Mouse (Mus musculus) neural tube, embryonic 10.5 days (tissue): ENCODE results near the gene Hoxa5.
A peak's percentile ranks its signal among the peaks of the same experiment; 100 is the strongest.

ENCODE experiments used
- DNase-seq: peaks from one replicate; pipeline ENCODE4 v3.0.0-alpha.2; 2017; ENCODE audit warnings: low spot score; ENCODE audit errors: extremely low spot score

The Hoxa5 gene

GRCm38 (mm10) chr6:52204050-52204752 lies at the start of gene Hoxa5:
Gene Hoxa5 (minus strand): TSS chr6:52204587.
- peak; percentile 98 for DNase-seq

DNA sequence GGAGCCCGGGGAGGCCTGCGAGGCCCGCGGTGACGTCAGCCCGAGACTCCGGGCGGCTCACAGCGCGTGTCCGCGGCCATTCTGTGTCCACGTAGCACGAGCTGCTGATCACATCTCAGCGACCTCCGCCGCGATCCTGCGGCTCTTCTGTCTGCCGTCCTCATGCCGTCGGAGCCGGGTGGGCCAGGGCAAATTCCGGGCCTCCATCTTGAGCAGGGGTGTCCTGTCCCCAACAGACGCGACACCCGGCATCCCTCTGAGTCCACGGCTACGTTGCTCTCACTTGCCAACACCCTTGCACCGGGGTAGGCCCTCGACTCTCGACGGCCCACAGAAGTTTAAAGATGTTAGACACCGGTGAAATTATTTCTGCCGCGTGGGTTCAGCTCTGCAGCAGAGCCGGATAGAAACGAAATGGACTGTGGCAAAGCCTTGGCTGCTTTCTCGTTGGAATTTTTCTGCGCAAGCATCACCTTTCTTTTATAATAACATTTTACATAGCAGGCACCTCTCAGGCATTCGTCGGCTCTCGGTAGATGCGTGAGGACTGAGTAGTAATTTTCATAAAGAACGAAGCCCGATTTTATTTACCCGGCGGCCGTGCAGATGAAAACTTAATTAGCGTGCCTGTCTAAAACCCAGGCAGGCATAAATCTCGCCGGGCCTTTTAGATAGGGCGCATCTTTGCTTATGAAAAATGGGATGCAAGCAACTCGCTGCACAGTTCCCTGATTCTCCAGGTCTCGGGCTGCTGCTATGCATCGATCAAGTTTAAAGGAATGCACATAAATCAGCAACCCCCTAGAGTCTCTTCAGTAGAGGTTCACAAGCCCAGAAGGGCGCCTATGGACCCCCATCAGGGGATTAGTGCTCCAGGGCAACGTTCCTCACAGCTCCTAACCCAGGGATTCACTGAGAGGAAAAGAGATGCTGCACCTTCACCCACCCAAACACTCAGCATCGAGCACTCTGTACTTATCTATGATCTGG lies 49.4 kb upstream of the Hoxa5 start:
- no peak for DNase-seq

GRCm38 (mm10) chr6:52252775-52253376 lies 48.5 kb upstream of the Hoxa5 start:
- no peak for DNase-seq

DNA sequence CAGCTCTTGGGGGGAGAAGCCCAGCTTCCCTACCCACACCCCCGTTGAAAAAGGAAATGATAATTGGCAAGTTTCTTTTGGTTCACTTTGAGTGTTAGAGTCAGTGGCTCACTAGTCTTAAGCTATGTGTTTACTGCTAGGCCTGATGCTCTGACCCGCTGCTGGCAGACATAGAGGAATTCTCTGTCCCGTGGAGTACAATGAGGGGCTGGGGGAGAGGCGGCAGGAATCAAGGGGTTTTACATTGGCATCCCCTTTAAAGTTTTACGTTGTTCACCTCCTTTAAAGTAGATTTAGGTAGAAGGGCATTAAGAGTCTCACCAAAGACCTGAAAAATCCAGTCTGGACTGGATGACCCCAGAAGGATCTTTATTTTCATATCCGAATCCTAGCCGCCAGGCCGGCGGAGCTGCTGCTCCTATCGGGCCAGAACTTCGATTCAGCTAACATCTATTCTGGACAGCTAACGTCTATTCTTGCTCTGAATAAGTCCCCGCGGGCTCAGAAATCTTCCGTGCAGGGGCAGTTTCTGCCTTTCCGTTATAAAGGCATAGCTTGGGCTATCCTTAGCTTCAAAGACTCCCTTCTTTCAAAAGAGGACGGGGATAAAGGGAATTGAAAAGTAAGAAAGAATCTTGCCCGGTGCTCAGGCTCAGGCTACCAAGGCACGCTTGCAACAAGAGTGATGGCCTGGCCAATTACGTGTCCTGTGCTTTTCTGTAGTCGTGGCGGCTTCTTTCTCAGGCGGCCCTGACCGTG lies 47.8 kb upstream of the Hoxa5 start:
- no peak for DNase-seq

DNA sequence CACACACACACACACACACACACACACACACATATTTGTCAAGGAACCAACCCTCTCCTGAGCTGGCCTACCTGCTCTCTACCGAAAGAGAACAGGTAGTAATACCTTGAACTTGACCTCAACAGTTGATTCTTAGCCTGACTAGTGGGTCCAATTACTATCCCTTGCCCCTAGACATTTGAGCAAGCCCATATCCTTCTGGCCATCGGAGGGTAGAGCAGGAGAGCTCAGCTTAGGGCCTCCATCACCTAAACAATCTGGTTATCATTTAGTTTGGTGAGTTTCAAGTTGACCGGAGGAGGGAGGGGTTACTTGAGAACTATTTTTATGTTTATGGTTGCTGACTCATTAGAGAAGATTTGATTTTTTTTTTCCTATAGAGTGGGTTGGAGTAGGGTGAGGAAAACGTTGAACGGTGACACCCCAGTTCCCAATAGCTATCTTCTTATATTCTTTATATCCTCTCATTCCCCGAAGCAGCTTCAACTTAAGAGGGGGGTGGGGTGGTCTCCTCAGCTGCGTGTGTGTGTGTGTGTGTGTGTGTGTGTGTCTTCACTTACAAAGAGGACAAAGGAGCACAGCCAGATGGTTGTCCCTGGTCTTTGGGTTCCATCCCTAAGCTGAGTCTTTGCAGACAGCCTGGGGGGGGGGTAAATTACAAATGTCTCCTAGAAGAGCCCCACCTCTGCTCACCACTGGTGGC lies 46.9 kb upstream of the Hoxa5 start:
- DNase-seq = no peak

DNA sequence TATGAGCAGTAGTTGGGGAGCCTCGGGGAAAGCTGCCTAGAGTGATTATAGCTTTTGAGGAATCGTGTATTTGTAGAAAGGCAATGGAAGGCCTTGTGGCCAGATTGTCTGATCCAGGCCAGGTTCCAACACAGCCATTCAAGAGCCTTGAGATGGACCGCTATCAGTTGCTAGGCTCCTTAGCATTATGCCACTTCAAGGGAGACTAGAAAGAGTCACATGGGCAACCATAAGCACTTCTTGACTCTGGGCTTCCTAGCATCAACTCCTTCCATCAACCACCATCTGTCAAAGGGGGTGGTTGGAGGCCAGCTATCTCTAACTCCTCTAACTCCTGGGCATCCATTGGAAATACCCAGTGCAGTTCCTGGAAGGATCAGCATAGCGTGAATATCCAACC lies 45.4 kb upstream of the Hoxa5 start:
- peak; percentile 56 for DNase-seq

DNA sequence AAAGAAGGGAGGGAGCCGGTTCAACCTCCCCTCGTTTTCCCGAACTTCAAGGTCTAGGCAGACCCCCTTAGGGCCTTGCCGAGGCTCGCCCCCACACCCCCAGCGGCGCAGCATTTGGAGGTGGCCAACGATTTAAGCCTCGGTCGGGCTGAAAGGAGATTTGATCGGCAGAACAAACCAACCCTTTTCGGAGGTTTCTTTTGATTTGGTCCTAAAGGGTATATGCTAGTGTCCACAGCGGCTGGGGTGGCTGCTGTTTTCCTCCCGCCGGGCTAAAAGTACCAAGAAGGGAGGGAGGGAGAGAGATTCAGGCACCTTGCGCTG lies 45.0 kb upstream of the Hoxa5 start:
- DNase-seq = peak; percentile 55

DNA sequence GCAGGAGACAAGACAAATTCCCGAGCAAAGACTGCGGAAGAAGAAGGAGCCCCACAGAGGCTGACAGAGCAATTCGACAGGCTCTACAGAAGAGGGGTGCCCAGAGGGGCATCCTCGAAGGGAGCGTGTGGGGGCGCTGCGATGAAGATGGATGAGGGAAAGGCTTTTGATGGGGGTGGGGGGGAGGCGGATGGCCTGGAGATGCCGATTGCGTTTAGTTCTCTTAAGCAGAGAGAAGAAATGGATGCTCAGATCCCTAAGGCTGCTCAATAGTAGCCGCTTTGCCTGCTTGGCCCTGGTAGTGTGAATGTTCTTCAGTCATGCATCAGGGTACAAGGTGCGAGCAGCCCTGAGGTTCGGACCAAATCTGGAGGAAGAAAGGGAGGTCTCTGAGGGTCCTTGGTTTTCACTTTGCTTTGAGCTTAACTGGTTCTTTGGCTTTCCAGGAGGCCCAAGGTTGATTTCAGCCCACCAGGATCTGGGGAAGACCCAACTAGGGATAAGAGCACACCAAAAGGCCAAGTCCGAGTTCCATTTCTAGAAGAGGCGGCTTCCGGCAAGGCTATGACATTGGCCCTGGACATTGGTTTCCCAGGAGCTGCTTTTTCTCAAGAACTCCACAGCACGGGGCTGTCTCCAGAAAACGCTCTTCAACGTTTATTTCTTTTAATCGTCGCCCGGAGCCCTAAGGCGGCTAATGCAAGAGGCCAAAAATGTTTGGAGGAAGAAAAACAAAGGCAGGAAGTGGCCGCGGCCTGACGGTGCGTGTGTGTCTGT lies 44.4 kb upstream of the Hoxa5 start:
- peak; percentile 70 for DNase-seq

- DNase-seq = no peak
Observed at GRCm38 (mm10) chr6:52247766-52248637, 43.6 kb upstream of the Hoxa5 start.

DNA sequence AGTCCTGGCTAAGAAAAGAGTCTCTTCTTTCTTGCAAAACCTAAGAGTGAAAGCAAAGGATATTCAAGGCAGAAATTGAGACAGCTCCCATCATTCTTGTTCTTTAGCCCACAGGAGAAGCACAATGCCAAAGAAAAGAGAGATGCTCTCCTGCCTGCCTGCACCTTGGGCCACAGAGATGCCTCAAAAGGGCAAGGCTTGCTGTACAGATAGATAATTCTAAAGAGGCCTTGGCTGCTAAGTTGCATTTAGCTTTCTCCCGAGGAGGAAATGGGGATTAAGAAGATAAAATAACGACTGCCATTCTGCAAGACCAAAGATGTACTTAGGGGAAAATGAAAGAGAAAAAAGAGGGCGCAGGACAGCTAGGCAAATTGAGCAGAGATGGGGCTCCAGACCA lies 42.5 kb upstream of the Hoxa5 start:
- DNase-seq = no peak

DNA sequence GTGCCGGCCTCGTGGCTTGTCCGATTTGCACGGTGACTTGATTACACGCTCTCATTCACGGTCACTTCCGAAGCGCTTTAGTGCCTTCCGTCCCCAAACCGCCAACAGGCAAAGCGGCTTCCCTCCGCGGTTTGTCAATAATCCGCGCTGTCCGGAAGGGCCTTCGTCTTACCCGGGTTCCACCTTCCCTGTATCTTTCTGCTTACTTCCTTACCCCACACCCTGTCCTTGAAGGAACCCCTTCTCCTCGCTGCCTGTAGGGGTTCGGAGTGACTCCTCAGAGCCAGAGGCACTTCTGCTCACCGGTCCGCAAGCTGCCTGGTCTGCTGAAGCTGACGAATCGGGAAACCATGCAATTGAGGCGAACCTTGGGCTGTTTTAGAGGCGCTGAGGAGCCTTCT lies 42.0 kb upstream of the Hoxa5 start:
- DNase-seq = no peak

GRCm38 (mm10) chr6:52245757-52246142 lies 41.4 kb upstream of the Hoxa5 start, which contains the start of gene Hoxa11:
Gene Hoxa11 (minus strand): TSS chr6:52245810.
- DNase-seq = no peak

DNA sequence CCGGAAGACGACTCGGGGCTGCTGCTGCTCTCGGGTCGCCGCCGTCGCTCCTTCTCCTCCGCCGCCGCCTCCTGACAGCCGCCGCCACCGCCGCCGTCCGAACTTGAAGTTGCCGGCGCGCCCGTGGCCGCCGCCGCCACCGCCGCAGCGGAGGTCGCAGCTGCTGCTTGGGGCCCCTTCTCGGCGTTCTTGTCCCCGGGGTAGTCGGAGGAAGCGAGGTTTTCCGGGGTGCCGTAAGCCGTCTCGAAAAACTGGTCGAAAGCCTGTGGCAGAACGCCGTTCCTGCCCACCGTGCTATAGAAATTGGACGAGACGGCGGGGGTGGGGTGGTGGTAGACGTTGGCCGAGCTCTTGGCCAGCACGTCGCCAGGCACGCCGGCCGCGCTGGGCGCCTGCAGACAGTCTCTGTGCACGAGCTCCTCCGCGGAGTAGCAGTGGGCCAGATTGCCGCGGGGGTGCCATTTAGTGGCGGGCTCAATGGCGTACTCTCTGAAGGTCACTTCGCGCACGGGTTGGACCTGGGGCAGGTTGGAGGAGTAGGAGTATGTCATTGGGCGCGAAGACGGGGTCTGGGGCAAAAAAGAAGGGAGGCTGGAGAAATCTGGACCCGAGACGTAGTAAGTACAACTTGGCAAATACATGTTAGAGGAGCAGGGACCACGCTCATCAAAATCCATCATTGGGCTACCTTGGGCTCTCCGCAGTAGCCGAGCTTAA lies 40.8 kb upstream of the Hoxa5 start:
- DNase-seq = no peak

- DNase-seq = no peak
Observed at GRCm38 (mm10) chr6:52244471-52245039, 40.2 kb upstream of the Hoxa5 start.

- DNase-seq = no peak
Observed at GRCm38 (mm10) chr6:52243681-52244121, 39.3 kb upstream of the Hoxa5 start.

DNA sequence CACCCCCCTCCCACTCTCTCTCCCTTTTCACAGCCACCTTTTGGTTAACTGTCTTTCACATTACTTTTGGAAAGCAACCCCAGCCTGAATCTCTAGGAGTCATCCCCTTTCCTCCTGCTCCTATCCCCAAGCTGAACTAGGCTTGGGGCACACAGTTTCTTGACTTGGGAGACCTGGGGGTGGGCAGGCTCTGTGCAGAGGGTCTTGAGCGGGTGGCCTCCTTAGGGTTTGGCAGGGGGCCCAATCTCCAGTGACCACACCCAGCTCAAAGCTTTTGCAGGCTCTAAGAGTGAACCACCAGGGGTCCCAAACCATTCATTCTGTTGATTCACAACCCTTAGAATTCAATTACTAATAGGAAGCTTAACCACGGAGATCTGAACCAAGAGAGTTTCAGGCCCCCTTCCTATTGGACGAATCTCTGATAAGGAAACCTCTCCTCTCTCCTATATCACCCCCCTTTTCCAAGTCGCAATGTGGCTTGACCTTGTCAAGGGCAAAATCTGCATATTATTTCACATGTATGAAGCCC lies 38.5 kb upstream of the Hoxa5 start:
- DNase-seq = no peak

- DNase-seq = no peak
Observed at GRCm38 (mm10) chr6:52241001-52241621, 36.7 kb upstream of the Hoxa5 start.
